Mouse (Mus musculus) gastrocnemius, adult 18-20 months (tissue): ENCODE measurements around the gene Mpv17l2. TPM values are rescaled to one million over a fixed set of nuclear protein-coding genes. Genes with fewer than 3 reads are reported as not detected.
A peak's percentile ranks its signal among the peaks of the same experiment; 100 is the strongest.

Experiments used
- DNase-seq: peaks from one replicate; pipeline ENCODE4 v3.0.0; 2021; ENCODE audit warnings: low spot score
- total RNA-seq, 2 experiments: library from RNA; stranded (reverse); gene quantifications; 2 replicates each; pipeline ENCODE4 v1.2.3; 2021

Mpv17l2 gene
- total RNA-seq, 2 experiments from 2014 or later: 19.9 to 20.9 TPM

DNA sequence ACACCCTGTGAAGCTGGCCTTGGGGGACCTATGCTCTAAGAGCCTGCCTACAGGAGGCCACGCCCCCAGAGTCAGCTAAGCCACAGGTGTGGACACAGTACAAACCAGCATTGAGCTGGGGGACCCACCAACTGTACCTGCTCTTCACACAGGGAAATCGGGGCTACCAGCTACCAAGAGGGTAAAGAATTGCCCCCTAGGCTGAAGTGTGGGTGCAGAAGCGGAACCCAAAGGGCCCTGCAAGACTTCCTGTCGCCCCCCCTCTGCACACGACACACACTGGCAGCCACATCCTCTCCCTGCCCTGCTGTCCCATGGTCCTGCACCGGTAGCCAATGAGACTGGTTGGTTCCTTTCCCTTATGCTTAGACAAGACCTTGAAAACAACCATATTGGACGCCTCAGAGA, 30.6 kb upstream of the Mpv17l2 start:
- DNase-seq: no peak

DNA sequence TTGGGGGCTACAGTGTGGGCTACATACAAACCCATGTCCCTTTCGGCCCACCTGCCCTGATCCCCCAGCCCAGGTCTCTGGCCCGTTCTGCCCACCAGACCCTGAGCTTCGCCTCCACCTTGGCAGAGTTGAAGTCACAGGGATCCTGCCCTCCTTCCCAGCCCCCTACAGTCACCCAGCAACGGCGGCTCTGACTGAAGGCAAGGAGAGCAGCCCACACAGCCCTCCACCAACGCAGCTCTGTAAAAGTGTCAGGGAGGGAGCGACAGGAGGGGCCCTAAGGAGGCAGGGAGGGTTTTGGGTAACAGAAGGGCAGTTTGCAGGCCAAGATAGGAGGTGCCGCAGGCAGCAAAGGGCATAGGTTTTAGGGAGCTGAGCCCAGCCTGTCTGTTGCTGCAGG, 30.1 kb upstream of the Mpv17l2 start:
- no peak for DNase-seq

DNA sequence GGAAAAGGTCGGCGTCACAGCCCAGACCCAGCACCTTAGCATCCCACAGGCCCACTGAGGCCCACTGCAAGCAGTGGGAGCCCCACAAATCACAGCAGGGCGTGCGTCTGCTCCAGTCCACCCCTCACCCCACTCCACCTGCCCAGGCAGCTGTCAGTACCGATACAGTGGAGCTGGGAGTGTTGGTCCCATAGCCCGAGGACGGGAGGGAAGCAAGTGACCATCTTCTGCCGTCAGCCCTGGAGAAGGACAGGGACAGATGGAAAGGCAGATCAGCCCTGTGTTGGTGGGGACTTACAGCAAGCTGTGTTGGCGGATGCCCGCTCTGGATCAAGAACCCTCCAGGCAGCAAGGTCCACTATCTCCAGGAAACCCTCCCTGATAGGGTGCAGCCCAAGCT, 28.3 kb upstream of the Mpv17l2 start:
- DNase-seq: no peak

DNA sequence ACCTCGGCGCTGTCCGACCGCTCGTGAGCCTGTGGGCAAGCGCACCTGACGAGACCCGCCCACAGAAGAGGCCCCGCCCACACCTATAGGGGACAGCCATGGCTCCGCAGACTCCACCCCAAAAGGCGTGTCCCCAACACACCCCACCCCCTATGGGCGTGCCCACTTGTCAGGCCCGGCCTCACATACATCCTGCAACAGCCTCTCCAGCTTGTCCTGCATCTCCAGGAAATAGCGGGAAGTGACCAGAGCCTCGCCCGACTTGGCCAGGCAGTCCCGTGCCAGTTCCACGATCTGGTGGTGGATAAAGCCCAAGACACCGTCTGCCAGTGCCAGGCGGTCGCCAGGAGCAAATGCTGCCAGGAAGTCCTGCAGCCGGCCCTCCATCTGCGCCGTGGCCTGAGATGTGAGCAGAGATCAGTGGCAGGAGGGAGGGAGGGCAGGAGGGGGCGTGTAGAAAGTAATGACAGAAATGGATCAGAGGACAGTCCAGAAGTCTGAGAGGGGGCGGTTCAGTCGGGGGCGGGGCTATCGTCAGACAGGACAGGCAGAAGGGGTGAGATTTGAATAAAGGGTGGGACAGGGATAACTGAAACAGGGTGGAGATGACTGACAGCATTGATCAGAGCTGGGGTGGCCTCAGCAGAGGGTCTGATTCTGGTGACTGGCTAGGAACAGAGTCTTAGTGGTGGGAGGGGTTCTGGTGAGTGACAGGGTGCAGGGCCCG, 27.4 kb upstream of the Mpv17l2 start:
- no peak for DNase-seq

DNA sequence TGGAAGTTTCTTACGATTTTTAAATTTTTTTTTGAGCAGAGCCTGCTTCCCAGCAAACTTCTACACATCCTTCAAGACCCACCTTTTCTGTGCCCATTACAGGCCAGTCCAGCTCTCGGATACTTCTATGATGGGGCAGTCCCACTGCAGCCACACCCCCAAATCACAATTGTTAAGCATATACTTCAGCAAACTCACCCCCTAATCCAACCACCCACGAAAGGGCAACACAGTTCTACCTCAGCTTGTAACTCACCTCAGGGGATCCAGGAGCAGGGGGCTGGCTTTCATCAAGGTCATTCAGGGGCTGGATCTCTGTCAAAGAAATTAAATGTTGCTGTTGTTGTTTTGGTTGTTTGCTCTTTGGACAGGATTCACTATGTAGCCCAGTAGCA, 26.3 kb upstream of the Mpv17l2 start:
- no peak for DNase-seq

DNA sequence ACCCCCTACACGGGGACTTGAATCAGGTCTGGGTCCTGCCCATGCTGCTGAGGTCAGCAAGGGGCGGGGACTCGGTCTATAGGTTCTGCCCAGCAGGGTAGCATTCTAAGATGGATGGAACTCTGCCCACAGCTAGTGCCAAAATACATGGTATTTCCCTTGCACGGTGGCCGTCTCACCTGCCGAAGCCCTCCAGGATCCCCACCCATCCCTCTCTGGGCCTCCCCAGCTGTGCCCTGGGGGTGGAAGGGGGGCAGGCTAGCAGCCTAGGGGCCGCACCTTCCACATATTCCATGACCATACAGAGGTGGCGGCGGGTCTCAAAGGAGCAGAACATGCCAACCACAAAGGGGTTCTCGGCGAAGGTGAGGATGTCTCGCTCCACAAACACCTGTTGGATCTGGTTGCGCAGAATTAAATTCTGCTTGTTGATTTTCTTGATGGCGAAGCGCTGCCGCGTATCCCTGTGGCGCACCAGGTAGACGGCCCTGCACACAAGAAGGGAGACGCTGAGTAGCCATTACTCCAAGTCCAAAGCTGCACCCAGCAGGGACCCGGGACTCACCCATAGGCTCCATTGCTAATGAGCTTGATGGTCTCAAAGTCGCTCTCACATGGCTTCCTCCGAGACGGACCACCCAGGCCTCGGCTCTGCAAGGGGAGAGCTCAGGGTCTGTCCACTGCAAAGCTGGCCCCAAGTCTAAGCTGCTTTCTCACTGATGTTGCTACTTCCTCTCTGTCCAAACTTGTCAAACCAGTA, 25.7 kb upstream of the Mpv17l2 start:
- no peak for DNase-seq

DNA sequence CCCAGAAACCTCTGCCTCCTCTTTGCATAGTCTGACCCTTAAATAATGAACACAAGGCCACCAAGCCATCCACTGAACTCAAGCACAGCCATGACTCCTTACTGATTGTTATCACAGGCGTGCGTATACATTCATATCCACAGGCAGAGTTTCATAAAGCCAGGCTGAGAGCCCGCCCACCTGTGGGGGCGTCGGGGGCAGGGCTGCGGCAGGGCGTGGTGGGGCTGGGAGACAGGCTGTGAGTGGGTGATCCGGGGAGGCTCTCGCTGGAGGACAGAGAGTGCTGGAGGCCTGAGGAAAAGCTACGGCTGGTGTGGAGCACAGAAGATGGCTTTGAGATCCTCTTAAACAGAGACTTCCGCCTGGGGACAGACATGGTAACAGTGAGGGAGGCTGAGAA, 19.3 kb upstream of the Mpv17l2 start:
- DNase-seq: no peak

DNA sequence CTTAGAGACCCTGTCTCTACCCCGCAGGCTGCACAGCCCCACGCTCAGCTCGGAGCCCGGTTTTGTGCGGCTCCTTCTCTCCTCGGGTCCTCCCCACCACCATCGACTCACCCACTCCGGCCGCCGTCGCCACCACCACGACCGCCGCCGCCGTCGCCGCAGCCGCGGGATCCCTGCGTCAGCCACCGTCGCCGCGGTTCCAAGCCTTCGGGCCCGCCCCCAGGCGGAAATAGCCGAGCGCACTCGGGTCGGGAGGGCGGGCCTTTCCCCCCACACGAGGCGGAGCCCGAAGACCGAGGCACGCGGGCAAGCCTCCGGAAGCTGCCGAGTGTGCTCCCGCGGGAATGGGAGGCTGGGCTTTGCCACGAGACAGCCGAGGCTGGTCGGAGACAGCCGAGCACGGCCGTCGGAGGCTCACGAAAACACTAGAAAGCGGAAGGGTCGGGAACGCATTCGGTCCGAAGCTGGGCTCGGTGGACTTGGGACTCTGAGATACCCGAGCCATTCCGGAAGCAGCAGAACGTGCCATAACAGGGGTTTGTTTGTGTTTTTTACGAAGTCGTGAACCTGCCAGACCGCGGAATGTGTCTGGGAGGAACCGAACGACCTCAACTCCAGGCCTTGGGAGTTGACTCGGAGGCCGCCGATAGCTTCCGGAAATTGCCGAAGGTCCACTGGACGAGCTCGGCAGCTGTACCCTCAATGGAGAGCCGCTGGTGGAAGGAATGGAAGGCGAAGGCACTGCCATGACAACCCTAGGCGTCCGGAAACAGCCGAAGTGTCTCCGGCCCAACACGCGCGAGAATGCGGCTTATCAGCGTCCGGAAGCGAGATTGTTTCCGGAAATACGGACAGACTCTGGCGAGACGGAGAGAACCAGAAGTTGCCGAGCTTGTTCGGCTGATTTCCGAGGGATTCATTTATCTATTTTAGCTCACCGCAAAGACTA, 16.0 kb upstream of the Mpv17l2 start, which contains the start of gene Pik3r2:
Gene Pik3r2 (minus strand): TSS at position 218 of the 949 bp plus-strand sequence.
- DNase-seq: peak; percentile 98

DNA sequence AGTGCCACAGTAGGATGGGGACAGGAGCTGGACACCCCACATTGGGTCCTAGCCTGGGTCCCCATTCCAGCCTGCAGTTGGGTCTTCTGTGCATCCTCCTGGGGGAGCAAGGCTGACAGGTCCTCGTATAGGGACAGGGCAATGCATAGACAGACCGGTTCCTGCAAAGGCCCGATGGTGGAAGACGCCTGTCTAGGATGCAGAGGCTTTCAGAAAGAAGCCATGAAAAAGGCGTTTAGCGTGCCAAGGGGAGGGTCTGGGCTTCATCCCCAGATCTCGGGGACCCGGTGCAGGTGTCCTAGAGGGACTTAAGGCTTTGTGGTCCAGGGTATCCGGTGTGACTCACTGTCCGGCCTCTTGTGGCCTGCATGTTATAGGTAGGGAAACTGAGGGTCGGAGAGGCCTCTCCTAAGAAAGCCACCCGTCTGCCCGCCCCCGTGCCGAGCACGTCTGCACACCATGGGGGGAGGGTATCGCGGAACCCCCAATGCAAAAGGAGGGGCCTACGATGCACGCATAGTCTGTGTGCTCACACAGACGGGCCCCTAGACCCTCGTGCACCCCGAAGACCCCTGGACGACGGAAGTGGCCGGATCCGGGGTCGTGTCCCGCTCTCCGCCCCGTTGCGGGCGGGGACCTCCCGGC, 15.2 kb upstream of the Mpv17l2 start:
- no peak for DNase-seq

DNA sequence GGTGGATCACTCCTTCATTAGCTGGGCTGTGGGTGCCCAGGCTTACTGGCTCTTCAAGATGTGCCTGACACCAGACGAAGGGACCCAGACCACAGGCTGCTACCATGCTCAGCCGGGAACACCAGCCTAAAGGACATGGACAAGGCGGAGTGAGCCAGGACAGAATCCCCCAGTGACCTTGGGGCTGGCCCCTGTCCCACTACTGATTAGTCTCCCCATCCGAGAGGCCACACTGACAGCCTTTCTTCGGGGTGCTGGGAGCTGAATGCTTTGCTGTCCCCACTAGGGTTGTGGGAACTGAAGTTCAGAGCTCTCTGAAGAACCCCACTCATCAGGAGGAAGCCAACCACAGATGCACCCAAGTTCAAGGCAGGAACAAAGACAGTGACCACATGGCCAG, 14.5 kb upstream of the Mpv17l2 start:
- peak; percentile 47 for DNase-seq

DNA sequence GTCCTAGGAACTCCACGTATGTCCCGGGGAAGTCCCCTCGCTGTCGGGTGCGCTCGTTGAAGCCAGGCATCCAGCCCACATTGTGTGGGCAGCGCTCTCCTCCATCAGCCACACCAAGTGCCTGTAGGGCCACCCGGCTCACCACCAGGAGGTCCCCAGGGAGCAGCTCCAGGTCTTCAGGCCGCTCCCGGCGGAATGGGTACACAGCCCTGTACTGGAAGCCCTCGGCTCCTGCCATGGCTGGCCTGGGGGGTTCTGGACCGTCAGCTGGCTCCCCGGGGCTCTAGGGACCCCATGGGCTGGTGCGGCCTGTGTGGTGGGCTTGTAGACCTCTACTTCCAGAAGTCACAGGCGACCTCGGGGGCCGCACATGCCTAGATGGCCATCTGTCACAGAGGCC, 14.0 kb upstream of the Mpv17l2 start:
- DNase-seq: no peak

DNA sequence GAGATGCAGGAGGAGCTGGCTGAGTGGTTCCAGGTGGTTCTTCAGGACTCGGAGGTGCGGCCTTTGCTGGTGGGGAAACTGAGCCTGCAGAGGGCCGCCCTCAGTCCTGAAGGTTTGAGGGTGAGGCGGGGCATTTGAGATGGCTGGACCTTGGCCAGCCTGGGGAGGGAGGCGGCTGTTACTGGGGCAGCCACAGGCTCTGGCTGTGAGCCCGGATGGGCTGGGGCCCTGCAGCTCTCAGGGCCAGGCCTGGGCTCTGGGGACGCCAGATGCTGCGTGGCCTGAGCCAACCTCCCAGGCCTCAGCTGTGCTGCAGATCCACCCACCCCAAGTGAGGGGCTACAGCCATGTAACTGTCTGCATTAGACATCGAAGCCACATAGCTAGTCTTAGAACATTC, 13.1 kb upstream of the Mpv17l2 start:
- DNase-seq: peak; percentile 90

DNA sequence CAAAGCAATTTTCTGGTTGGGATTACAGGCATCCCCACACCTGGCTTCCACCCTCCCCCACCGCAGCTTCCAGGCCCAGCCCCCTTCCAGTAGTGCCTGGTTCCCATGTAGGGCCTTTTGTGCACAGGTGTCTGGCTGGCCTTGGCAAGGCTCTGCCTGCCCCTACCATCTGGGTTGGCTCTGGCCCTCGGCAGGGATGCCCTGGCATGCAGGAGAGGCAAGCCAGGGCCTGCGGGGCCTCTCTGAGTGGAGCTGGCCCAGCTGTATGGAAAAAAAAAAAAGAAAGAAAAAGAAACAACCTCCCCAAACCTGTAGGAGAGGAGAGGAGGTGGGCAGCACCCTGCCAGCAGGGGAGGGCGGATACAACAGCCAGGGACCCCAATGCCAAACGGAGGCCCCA, 12.7 kb upstream of the Mpv17l2 start:
- DNase-seq: no peak

DNA sequence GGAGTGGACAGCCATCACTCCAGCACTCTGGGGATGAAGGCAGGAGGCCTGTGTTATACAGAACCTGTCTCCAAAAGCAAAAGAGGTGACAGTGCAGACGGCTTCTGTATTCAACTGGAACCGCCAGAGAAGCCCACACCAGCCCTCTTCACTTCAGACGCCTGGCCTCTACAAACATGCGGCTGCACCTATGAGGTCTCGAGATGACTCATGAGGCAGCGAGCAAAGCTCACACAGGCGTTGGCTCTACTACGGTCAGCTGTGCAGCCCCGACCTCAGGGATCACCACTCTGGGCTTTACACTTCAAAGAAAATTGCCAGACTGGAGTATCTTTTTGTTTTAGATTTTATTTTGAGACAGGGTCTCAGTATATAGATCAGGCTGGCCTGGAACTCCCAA, 12.1 kb upstream of the Mpv17l2 start:
- no peak for DNase-seq

DNA sequence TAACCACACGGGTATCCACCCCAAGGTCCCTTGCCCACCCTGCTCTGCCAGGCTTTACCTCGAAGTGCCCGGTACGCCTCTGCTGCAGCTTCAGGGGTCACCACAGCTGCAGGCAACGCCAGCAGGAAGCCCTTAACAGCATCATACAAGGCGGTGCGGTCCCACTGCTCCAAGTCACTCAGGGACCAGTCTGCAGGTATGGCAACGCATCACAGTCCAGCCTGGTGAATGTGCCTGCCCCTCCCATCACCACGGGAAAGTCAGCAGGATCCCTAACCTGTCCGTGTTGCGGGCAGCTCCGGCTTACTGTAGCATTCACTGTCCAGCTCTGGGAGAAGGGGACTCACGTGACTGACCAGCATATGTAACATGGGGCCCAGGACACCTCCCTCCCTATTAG, 11.3 kb upstream of the Mpv17l2 start:
- no peak for DNase-seq

DNA sequence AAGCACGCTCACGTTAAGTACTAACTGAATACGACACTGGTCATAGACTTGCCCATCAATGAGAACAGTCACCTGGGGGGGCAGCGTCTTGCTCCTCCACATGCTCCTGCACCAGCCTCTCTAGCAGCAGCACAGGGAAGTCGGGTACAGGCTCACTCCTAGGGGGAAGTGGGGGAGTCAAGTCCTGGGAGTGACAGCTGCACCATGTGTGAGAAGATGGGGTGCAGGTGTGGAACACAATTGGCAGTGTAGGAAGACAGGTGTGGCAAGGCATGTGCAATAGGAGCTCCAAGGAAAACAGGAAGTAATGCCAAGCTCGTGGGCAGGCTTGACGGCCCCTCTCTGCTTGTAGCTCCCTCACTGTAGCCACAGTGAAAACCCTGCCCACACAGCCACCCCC, 10.5 kb upstream of the Mpv17l2 start:
- DNase-seq: no peak

DNA sequence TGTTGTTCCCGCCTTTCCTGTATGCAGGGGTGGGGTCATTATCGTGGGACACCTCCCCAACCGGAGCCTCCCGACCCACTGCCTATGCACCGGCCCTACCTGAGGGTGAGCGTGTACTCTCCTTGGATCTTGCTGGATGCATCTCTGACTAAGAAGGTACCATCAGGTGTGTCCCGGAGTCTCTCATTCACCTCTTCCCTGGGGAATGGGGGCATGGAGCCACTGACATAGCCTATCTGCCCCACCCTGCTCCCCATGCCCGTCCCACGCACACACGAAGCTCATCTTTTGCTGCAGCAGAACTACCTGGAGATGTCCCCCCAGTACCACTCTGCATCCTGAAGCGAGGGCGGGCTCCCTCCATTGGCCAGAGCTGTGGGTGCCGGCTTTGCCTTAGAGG, 10.0 kb upstream of the Mpv17l2 start:
- no peak for DNase-seq

DNA sequence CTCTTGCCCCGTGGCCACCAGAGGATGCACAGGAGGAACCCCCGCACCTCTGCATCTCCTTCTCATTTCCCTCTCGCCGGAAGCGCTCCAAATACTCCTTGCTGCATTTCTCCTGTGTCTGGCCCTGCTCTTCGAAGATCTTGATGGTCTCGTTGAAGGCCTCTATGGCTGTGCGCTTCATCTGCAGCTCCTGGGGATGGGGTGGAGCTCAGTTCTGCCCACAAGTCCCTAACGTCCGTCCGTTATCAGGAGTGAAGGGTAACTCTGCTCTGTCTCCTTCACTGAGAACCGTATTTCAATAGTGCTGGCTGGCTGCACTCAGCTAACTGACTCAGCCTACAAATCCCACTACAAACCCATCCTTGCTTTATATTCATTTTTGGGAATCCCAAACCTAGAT, 9.1 kb upstream of the Mpv17l2 start:
- no peak for DNase-seq

DNA sequence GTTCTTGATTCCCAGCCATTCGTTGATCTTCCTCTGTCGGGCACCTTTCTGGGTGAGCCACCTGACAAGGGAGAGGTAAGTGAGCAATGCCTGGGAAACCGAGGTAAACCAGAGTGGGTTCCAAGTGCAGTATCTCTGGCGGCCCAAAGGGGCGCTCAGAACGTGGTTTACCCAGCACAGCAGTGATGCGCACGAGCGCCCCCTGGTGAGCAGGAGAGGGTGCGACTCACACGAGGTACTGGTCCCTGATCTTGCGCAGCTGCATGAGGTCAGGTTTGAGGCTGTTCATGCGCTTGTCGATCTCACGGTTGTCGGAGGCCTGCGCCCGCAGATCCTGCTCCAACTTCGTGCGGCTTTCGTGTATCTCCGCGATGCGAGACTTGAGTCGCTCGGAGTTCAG, 8.6 kb upstream of the Mpv17l2 start:
- peak; percentile 95 for DNase-seq

DNA sequence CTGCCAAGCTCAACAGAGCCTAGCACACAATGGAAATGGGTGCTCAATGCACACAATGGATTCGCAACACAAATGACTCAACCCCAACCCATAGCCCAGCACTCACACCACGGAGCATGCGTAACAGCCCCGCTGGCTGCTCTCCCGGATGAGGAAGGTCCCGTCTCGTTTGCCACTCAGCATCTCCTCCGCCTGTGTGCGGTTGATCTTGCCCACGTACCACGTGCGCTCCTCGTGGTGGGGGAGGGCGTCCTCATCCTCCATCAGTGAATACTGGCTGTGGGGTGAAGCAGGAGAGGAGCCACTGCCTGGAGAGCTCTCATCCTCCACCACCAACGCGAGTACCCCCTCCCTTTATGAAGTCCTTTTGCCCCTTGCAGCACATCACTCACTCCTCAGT, 8.2 kb upstream of the Mpv17l2 start:
- DNase-seq: no peak

DNA sequence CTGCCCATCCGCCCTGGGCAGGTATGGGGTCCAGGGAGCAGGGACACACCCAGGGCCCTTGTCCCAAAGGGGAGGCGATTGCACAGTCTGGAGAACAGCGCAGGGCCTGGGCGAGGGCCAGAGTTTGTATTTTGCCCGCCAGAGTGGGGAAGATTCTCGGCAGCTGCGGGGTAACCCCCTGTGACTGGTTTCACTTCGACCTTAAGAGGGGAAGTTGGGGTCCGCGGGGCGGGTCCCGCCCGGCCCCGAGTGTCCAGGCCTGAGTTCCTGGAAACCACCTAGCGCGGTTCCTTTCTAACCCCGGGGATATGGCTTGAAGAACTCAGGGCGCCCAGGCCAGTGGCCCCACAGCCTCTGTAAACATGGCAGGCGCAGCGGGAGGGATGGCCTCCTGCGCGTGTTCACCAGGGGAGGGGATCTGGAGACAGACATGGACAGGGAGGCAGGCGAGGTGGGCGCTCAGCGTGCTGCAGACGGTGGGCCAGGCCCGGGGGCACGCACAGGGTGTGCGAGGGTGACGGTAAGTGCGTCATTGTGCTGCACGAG, 7.6 kb upstream of the Mpv17l2 start:
- no peak for DNase-seq
